Mouse (Mus musculus) cortical plate, adult 2 months (tissue): ENCODE data around the gene Mei1.
"Not testable (repeated sequence)": the region's sequence is repeated elsewhere in the genome, so short reads cannot be mapped to it uniquely, and the experiment has no call there.

ENCODE experiments used
- CTCF ChIP-seq: fragments of 200-500 bp; IDR thresholded peaks from 2 replicates; pipeline ENCODE4 v1.5.1; 2011; ENCODE audit warnings: mild to moderate bottlenecking, control low read depth, low read length; ENCODE audit not compliant: insufficient read depth; ENCODE audit errors: extremely low read depth
- POLR2A ChIP-seq: fragments of 200-500 bp; IDR thresholded peaks from 2 replicates; pipeline ENCODE4 v1.6.1; 2011; ENCODE audit warnings: mild to moderate bottlenecking, low read length, control low read depth; ENCODE audit not compliant: insufficient read depth; ENCODE audit errors: extremely low read depth

DNA sequence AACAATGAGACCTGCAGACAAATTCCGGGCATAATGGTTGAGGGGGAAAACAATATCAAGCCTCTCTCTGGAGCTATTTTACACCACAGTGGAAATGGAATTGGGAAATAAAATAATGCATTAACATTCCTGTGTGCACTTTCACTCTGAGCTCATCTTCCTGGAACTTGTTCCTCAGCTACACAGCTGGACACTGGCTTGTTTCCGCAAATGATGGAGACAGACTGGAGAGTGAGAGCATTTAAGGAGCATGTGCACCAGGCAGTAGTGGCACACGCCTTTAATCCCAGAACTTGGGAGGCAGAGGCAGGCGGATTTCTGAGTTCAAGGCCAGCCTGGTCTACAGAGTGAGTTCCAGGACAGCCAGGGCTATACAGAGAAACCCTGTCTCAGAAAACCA lies 56.9 kb downstream of the Mei1 start:
- TF ChIP-seq POLR2A, CTCF: not testable (repeated sequence)
